Mouse (Mus musculus) lung, embryonic 14.5 days (tissue): ENCODE measurements around the gene Col4a2. TPM values are rescaled to one million over a fixed set of nuclear protein-coding genes. Genes with fewer than 3 reads are reported as not detected.
A peak's percentile ranks its signal among the peaks of the same experiment; 100 is the strongest.

Experiments
- ATAC-seq: fragments of 200-750 bp; cut with Nextera tagmentation; 2 replicates; pipeline ENCODE4 v1.8.0; 2017; ENCODE audit warnings: mild to moderate bottlenecking, moderate TSS enrichment, moderate library complexity; ENCODE audit not compliant: insufficient read depth
- DNase-seq: peaks from one replicate; pipeline ENCODE4 v3.0.0-alpha.2; 2015
- H3K27ac ChIP-seq: fragments of 300-500 bp; sonication (generic); 2 replicates; pipeline ENCODE4 v1.5.1; 2014; ENCODE audit warnings: low read depth, mild to moderate bottlenecking, moderate library complexity
- H3K27me3 ChIP-seq: fragments of 300-500 bp; sonication (generic); 2 replicates; pipeline ENCODE4 v1.6.1; 2014; ENCODE audit warnings: low read length, control low read depth; ENCODE audit not compliant: insufficient read depth
- H3K36me3 ChIP-seq: fragments of 300-500 bp; sonication (generic); 2 replicates; pipeline ENCODE4 v1.6.1; 2014; ENCODE audit warnings: control low read depth; ENCODE audit not compliant: insufficient read depth
- H3K4me1 ChIP-seq: fragments of 300-500 bp; sonication (generic); 2 replicates; pipeline ENCODE4 v1.6.1; 2014; ENCODE audit warnings: antibody characterized with exemption, control low read depth; ENCODE audit not compliant: insufficient read depth
- H3K4me2 ChIP-seq: fragments of 300-500 bp; sonication (generic); 2 replicates; pipeline ENCODE4 v1.6.1; 2014; ENCODE audit warnings: mild to moderate bottlenecking
- H3K4me3 ChIP-seq: fragments of 300-500 bp; sonication (generic); 2 replicates; pipeline ENCODE4 v1.5.1; 2014; ENCODE audit warnings: low read depth, low read length
- H3K9ac ChIP-seq: fragments of 300-500 bp; sonication (generic); 2 replicates; pipeline ENCODE4 v1.6.1; 2014
- H3K9me3 ChIP-seq: fragments of 300-500 bp; sonication (generic); 2 replicates; pipeline ENCODE4 v1.6.1; 2016; ENCODE audit warnings: low read depth, low read length, control low read depth
- CTCF ChIP-seq: IDR thresholded peaks from 2 replicates; pipeline ENCODE4 v1.5.1; 2016; ENCODE audit warnings: antibody characterized with exemption, low read depth
- WGBS: fragments of 180-500 bp; shearing (Covaris S2); extraction: QIAGEN DNeasy Blood & Tissue Kit; methylation state at CpG from one replicate; pipeline ENCODE4 v1.1.7; 2014; 5-methylcytosine and 5-hydroxymethylcytosine counted together
- polyA plus RNA-seq: library from polyadenylated mRNA; unstranded; fragments of >200 nt; fragmentation: Nextera tagmentation; extraction: Ambion mirVana; gene quantifications from 2 replicates; pipeline ENCODE4 v1.2.1, GENCODE M21; 2014

The Col4a2 gene
- polyA plus RNA-seq, 1 experiment from 2014 or later: 111 TPM

DNA sequence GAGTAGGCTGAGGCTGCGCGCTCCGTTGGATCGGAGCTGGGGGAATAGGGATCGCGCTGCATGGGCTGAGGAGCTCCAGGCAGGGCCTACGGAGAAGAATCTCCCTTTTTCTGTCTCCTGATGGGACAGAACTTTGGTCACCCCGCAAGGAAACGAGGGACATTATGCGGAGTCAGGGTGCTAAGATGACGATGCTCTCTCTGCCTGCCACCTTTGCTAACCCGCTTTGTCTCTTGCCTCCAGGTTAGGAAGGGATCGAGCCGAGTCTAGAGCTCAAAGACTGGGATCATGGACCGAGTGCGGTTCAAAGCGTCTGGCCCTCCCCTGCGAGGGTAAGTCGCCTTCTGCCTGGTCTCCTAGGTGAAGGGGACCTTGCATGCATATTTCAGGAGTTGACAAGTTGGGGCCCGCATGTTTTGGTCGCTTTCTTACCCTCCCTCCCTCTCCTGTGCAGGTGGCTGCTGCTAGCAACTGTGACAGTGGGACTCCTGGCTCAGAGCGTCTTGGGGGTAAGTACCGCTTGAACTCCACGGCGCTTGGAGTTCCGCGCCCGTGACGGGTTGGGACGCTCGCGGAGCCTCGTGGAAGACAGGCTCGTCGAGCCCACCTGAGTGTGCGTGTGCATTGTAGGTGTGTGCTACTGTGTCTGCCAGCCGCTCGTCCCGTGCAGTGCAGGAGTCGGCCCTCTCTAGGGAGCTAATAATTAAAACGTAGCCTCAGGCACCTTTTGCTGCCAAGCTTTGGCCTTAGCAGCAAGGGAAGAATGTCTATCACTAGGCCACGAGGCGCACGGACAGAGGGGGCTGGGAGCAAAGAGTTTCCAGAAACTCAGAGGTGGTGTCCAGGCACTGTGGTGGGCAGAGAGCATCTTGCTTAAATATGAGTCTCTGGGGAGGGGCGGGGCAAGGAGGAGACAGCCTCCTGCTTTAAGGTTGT is 839 bp downstream of the Col4a2 start:
- Histone ChIP-seq H3K4me2 (peak overlapping the region; percentile 94), H3K27ac (peak overlapping the region; percentile 93), H3K36me3 (peaks cover 11% of the 10 kb centered on the region; the same call in 1 of the 2 replicates), H3K4me3 (peak overlapping the region; percentile 85), H3K9me3 (no peaks in the 10 kb centered on the region), H3K9ac (peak overlapping the region; percentile 95), H3K4me1 (peaks cover 10% of the 10 kb centered on the region), H3K27me3 (no peaks in the 10 kb centered on the region)
- DNase-seq (peak; percentile 54), ATAC-seq (peak; percentile 24)
- 4% methylated on average over 45 of the region's 45 CpGs for WGBS
- TF ChIP-seq CTCF: no peak

- Histone ChIP-seq H3K36me3 (peaks cover 22% of the 10 kb centered on the region; the same call in 1 of the 2 replicates), H3K9ac (peak overlapping the region; percentile 95; the same call in 1 of the 2 replicates), H3K9me3 (no peaks in the 10 kb centered on the region), H3K27me3 (no peaks in the 10 kb centered on the region), H3K4me3 (peak overlapping the region; percentile 85), H3K4me2 (peak overlapping the region; percentile 94), H3K27ac (no peak overlapping the region), H3K4me1 (peaks cover 10% of the 10 kb centered on the region)
- no peak for TF ChIP-seq CTCF
- 83% methylated on average over 8 of the region's 8 CpGs for WGBS
- no peak for ATAC-seq
- no peak for DNase-seq
Observed at GRCm38 (mm10) chr8:11314613-11315012, 2.0 kb downstream of the Col4a2 start.

GRCm38 (mm10) chr8:11315179-11315943 is 2.8 kb downstream of the Col4a2 start:
- Histone ChIP-seq H3K27me3 (no peaks in the 10 kb centered on the region), H3K9ac (no peak overlapping the region), H3K4me2 (peak overlapping the region; percentile 94), H3K27ac (no peak overlapping the region), H3K4me1 (peaks cover 10% of the 10 kb centered on the region), H3K4me3 (peak overlapping the region; percentile 8; the same call in 1 of the 2 replicates), H3K9me3 (no peaks in the 10 kb centered on the region), H3K36me3 (peaks cover 22% of the 10 kb centered on the region; the same call in 1 of the 2 replicates)
- ATAC-seq (no peak), DNase-seq (no peak)
- 77% methylated on average over 16 of the region's 16 CpGs for WGBS
- no peak for TF ChIP-seq CTCF

- Histone ChIP-seq H3K4me3 (no peak overlapping the region), H3K4me2 (peak overlapping the region; percentile 94; the same call in 1 of the 2 replicates), H3K36me3 (peaks cover 22% of the 10 kb centered on the region; the same call in 1 of the 2 replicates), H3K27me3 (no peaks in the 10 kb centered on the region), H3K9ac (no peak overlapping the region), H3K9me3 (no peaks in the 10 kb centered on the region), H3K4me1 (peaks cover 10% of the 10 kb centered on the region), H3K27ac (no peak overlapping the region)
- ATAC-seq: no peak
- DNase-seq: no peak
- WGBS: 81% methylated on average over 6 of the region's 6 CpGs
- TF ChIP-seq CTCF: no peak
Observed at GRCm38 (mm10) chr8:11316118-11316517, 3.5 kb downstream of the Col4a2 start.

- 81% methylated on average over 11 of the region's 11 CpGs for WGBS
Observed at GRCm38 (mm10) chr8:11319405-11319804, 6.8 kb downstream of the Col4a2 start.

DNA sequence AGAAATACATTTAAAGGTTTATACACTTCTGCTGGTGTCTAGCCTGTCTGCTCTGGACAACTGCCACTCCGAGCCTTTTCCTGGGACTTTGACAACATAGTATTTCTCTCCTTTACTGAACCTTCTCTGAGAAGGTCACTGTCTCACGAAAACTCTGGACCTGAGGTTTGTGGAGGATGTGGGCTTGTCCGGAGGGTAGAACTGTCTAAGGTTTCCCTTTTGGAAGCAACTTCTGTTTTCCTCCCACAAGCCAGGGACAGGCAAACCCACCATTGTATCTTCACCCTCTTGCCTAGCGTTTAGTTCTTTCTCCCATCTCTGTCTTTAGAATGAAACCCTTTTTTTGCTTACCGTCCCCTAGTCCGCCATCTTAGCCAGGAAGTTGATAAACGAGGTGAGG is 9.2 kb downstream of the Col4a2 start:
- no peak for TF ChIP-seq CTCF
- H3K36me3 ChIP-seq: peaks cover 23% of the 10 kb centered on the region; the same call in 1 of the 2 replicates
- no peak for DNase-seq
- no peaks in the 10 kb centered on the region for H3K9me3 ChIP-seq
- H3K4me1 ChIP-seq: peaks cover 3% of the 10 kb centered on the region; the same call in 1 of the 2 replicates
- WGBS: 72% methylated on average over 7 of the region's 7 CpGs
- H3K4me2 ChIP-seq: no peak overlapping the region
- H3K27ac ChIP-seq: peak overlapping the region; percentile 16; the same call in 1 of the 2 replicates
- no peaks in the 10 kb centered on the region for H3K27me3 ChIP-seq
- no peak overlapping the region for H3K9ac ChIP-seq
- ATAC-seq: no peak
- H3K4me3 ChIP-seq: no peak overlapping the region

More at GRCm38 (mm10) chr8:11319405-11319804, 6.8 kb downstream of the Col4a2 start:
- Histone ChIP-seq H3K27ac (no peak overlapping the region), H3K36me3 (peaks cover 24% of the 10 kb centered on the region; the same call in 1 of the 2 replicates), H3K9me3 (no peaks in the 10 kb centered on the region), H3K4me1 (peaks cover 5% of the 10 kb centered on the region; the same call in 1 of the 2 replicates), H3K27me3 (no peaks in the 10 kb centered on the region), H3K9ac (no peak overlapping the region), H3K4me2 (no peak overlapping the region), H3K4me3 (no peak overlapping the region)
- no peak for TF ChIP-seq CTCF
- ATAC-seq (no peak), DNase-seq (no peak)
